In genomic region chr9:90446957-90447356, GRCm38 (mm10) we compare ENCODE assay signal across 9 mouse cellular contexts.
A peak's percentile ranks its signal among the peaks of the same experiment; 100 is the strongest.
DNase-seq lines count a peak whose midpoint lies in the region; ATAC-seq and TF ChIP-seq lines count a peak whose summit lies in the region.
"Had no signal": no experiment of that assay in that cellular context is flagged by ENCODE, and none has a peak within 500 bp of the region (broad histone marks: within the 10 kb centered on the region; RNA-seq: fewer than 3 reads in every experiment).

No protein-coding gene starts in this region.

- peak; percentile 9 for DNase-seq in adrenal gland, postnatal 10 days
- no peak for DNase-seq in adrenal gland, postnatal 4 days (ENCODE audit: low spot score in 2 of 2)
- peak; percentile 43 for DNase-seq in liver, adult 2 months (ENCODE audit: extremely low read depth, low read depth, low spot score)
- peak; percentile 58 for DNase-seq in brain, embryonic 14.5 days (ENCODE audit: low read depth)
- peak; percentile 18 for DNase-seq in forelimb bud, embryonic 11.5 days (ENCODE audit: low read depth, low spot score)
- DNase-seq in mesoderm, embryonic 11.5 days (ENCODE audit: low read depth, low spot score): peak; percentile 13
- DNase-seq in urinary bladder, postnatal 36 days (ENCODE audit: low spot score in 2 of 2): no peak

- H3K4me2 ChIP-seq in liver, embryonic 12.5 days: no peak overlapping the region

- H3K27me3 ChIP-seq in liver, adult 2 months (ENCODE audit: control insufficient read depth, insufficient read depth, low read length): no peaks in the 10 kb centered on the region
- H3K27me3 ChIP-seq in liver, embryonic 12.5 days (replicated peaks): no peaks in the 10 kb centered on the region
- H3K27me3 ChIP-seq: megakaryocyte, embryonic 14.5 days had no signal

- WGBS in liver, adult 2 months: 16% methylated on average over 4 of the region's 4 CpGs
- 8% methylated on average over 4 of the region's 4 CpGs for WGBS in liver, embryonic 12.5 days (ENCODE audit: insufficient replicate concordance)

- no peak for ATAC-seq in liver, embryonic 12.5 days

- H3K79me2 ChIP-seq in liver, adult 2 months (ENCODE audit: control insufficient read depth, insufficient read depth, low read length): no peaks in the 10 kb centered on the region

- H3K4me1 ChIP-seq in liver, adult 2 months (ENCODE audit: control insufficient read depth, insufficient read depth, low read length): no peaks in the 10 kb centered on the region
- H3K4me1 ChIP-seq in liver, embryonic 12.5 days: no peaks in the 10 kb centered on the region
- H3K4me1 ChIP-seq: megakaryocyte, embryonic 14.5 days had no signal

- no peaks in the 10 kb centered on the region; the same call in 1 of the 2 replicates for H3K9me3 ChIP-seq in liver, embryonic 12.5 days (replicated peaks)

- TF ChIP-seq CTCF in liver, adult 2 months (IDR thresholded peaks at IDR 0.05; ENCODE audit: low read depth, low read length): peak; percentile 57
- peak; percentile 58; the same call in 1 of the 2 replicates for TF ChIP-seq CTCF in brain, embryonic 14.5 days (IDR thresholded peaks at IDR 0.05; ENCODE audit: borderline replicate concordance, extremely low read depth, insufficient read depth, insufficient read length)

- no peak overlapping the region for H3K9ac ChIP-seq in liver, adult 2 months (ENCODE audit: low read depth, low read length)
- no peak overlapping the region for H3K9ac ChIP-seq in liver, embryonic 12.5 days

- no peak for TF ChIP-seq POLR2A in liver, adult 2 months (IDR thresholded peaks at IDR 0.05; ENCODE audit: extremely low read depth, insufficient read depth, low read length)
- TF ChIP-seq POLR2A in brain, embryonic 14.5 days (IDR thresholded peaks at IDR 0.05; ENCODE audit: borderline replicate concordance, extremely low read depth, insufficient read depth, insufficient read length, poor library complexity, severe bottlenecking): no peak

- no peak overlapping the region for H3K4me3 ChIP-seq in liver, adult 2 months (ENCODE audit: insufficient read depth, low read depth, low read length)
- H3K4me3 ChIP-seq in liver, embryonic 12.5 days: no peak overlapping the region
- H3K4me3 ChIP-seq: megakaryocyte, embryonic 14.5 days had no signal

- H3K36me3 ChIP-seq in liver, adult 2 months (ENCODE audit: control insufficient read depth, insufficient read depth, low read length): no peaks in the 10 kb centered on the region
- H3K36me3 ChIP-seq in liver, embryonic 12.5 days: no peaks in the 10 kb centered on the region

- H3K27ac ChIP-seq in liver, adult 2 months (replicated peaks; ENCODE audit: insufficient read depth, low read depth, low read length): no peak overlapping the region
- H3K27ac ChIP-seq in liver, embryonic 12.5 days: no peak overlapping the region

Comparison
In these comparisons a context has a peak if more than half of its experiments do, and no peak if none do; other contexts are left out.
1. DNase-seq: peak in adrenal gland, postnatal 10 days (single experiment), liver, adult 2 months (single experiment), brain, embryonic 14.5 days (single experiment), forelimb bud, embryonic 11.5 days (single experiment) and mesoderm, embryonic 11.5 days (single experiment); none in adrenal gland, postnatal 4 days (0 of 2) and urinary bladder, postnatal 36 days (0 of 2).